Mouse (Mus musculus) liver, adult 2 months (tissue): Measurements from ENCODE around the gene Nrxn2. TPM values are rescaled to one million over a fixed set of nuclear protein-coding genes. Genes with fewer than 3 reads are reported as not detected.

Source experiments
- DNase-seq: peaks from one replicate; pipeline ENCODE4 v3.0.0-alpha.2; 2011; ENCODE audit warnings: low read depth, low spot score; ENCODE audit errors: extremely low read depth
- H3K27ac ChIP-seq: fragments of 200-500 bp; replicated peaks from 2 replicates; pipeline ENCODE4 v1.5.1; 2012; ENCODE audit warnings: low read depth, mild to moderate bottlenecking, control low read depth, inconsistent platforms, low read length; ENCODE audit not compliant: insufficient read depth
- H3K27me3 ChIP-seq: fragments of 200-500 bp; 2 replicates; pipeline ENCODE4 v1.6.1; 2012; ENCODE audit warnings: mild to moderate bottlenecking, moderate library complexity, low read length, inconsistent platforms; ENCODE audit not compliant: control insufficient read depth, insufficient read depth
- H3K36me3 ChIP-seq: fragments of 200-500 bp; 2 replicates; pipeline ENCODE4 v1.6.1; 2012; ENCODE audit warnings: low read length, inconsistent platforms; ENCODE audit not compliant: control insufficient read depth, insufficient read depth
- H3K4me1 ChIP-seq: fragments of 200-500 bp; 2 replicates; pipeline ENCODE4 v1.6.1; 2011; ENCODE audit warnings: low read length; ENCODE audit not compliant: control insufficient read depth, insufficient read depth
- H3K4me3 ChIP-seq: fragments of 200-500 bp; 2 replicates; pipeline ENCODE4 v1.5.1; 2011; ENCODE audit warnings: low read depth, mild to moderate bottlenecking, control low read depth, low read length, moderate library complexity; ENCODE audit not compliant: insufficient read depth
- H3K79me2 ChIP-seq: fragments of 200-500 bp; 2 replicates; pipeline ENCODE4 v1.6.1; 2012; ENCODE audit warnings: inconsistent platforms, mild to moderate bottlenecking, low read length, moderate library complexity; ENCODE audit not compliant: control insufficient read depth, insufficient read depth
- H3K9ac ChIP-seq: fragments of 200-500 bp; 2 replicates; pipeline ENCODE4 v1.6.1; 2012; ENCODE audit warnings: low read depth, mild to moderate bottlenecking, control low read depth, inconsistent platforms, low read length
- CTCF ChIP-seq: fragments of 200-500 bp; IDR thresholded peaks from 2 replicates; pipeline ENCODE4 v1.5.1; 2011; ENCODE audit warnings: low read depth, low read length, control low read depth
- POLR2A ChIP-seq: fragments of 200-500 bp; IDR thresholded peaks from 2 replicates; pipeline ENCODE4 v1.6.1; 2011; ENCODE audit warnings: low read length, control low read depth; ENCODE audit not compliant: insufficient read depth; ENCODE audit errors: extremely low read depth
- WGBS: fragments of 180-500 bp; shearing (Covaris S2); methylation state at CpG from one replicate; pipeline ENCODE4 v1.1.7; 2018; 5-methylcytosine and 5-hydroxymethylcytosine counted together
- polyA plus RNA-seq: library from polyadenylated mRNA; depleted of rRNA; stranded (reverse); fragments of >200 nt; gene quantifications from 2 replicates; pipeline ENCODE4 v1.2.3, GENCODE M21; 2012
- total RNA-seq: library from RNA; depleted of rRNA; stranded (reverse); fragments of >200 nt; gene quantifications from 2 replicates; pipeline ENCODE4 v1.2.3, GENCODE M21; 2014

Gene Nrxn2
- total and polyA plus RNA-seq, 2 experiments, result 0.28 to 1.2 TPM

GRCm38 (mm10) chr19:6467374-6467979, 48.9 kb downstream of the Nrxn2 start:
- no peak overlapping the region for H3K4me3 ChIP-seq
- H3K79me2 ChIP-seq, result no peaks in the 10 kb centered on the region
- DNase-seq, result no peak
- H3K9ac ChIP-seq, result no peak overlapping the region
- no peaks in the 10 kb centered on the region for H3K36me3 ChIP-seq
- H3K27ac ChIP-seq, result no peak overlapping the region
- 0 out of 2 replicates have a peak, but pooled peaks cover 2% of the 10 kb centered on the region for H3K27me3 ChIP-seq
- WGBS, result 86% methylated on average over 15 of the region's 15 CpGs
- no peaks in the 10 kb centered on the region for H3K4me1 ChIP-seq
- no peak for TF ChIP-seq CTCF
- TF ChIP-seq POLR2A, result no peak

DNA sequence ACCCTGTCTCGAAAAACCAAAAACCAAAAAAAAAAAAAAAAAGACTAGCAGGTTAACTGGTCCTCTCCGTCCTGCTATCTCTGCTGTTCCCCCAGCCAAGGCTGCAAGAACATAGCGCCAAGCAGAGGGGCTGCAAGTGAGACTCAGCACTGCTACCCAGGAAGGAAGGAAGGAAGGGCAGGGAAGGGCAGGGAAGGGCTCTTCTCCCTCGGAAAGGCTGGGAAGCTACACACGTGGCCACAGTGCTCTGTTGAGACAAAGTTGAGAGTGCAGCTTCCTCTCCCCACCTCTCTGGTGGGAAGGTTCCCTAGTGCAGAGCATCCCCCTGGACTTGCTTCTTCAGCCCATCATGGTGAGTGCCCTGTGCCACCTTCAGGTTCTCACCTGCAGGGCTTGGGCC, 53.1 kb downstream of the Nrxn2 start:
- 65% methylated on average over 5 of the region's 5 CpGs for WGBS
- DNase-seq, result no peak
- Histone ChIP-seq H3K4me3 (no peak overlapping the region), H3K27me3 (no peaks in the 10 kb centered on the region), H3K4me1 (peaks cover 2% of the 10 kb centered on the region; the same call in 1 of the 2 replicates), H3K36me3 (no peaks in the 10 kb centered on the region), H3K9ac (no peak overlapping the region), H3K27ac (no peak overlapping the region), H3K79me2 (no peaks in the 10 kb centered on the region)
- TF ChIP-seq POLR2A, result no peak
- TF ChIP-seq CTCF, result no peak

DNA sequence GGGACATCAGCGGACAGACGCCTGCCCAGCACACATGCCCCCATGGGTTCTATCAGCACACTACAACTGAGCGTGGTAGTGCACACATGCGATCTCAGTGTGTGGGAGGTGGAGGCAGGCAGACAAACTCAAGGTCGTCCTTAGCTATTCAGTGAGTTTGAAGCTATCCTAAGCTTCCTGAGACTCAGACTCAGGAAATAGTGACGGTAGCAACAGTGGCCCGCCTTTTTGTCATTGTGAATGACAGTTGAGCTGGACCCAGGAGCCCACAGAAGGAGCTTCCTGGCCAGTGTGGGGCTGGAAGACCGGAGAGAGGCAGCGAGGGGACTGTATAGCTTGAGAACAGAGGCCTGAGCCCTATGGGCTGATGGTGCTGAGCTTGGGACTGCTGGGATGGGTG, 54.3 kb downstream of the Nrxn2 start:
- Histone ChIP-seq H3K4me1 (peaks cover 2% of the 10 kb centered on the region; the same call in 1 of the 2 replicates), H3K4me3 (no peak overlapping the region), H3K79me2 (no peaks in the 10 kb centered on the region), H3K36me3 (no peaks in the 10 kb centered on the region), H3K9ac (no peak overlapping the region), H3K27ac (no peak overlapping the region), H3K27me3 (no peaks in the 10 kb centered on the region)
- DNase-seq, result no peak
- WGBS, result 74% methylated on average over 9 of the region's 9 CpGs
- TF ChIP-seq POLR2A, result no peak
- TF ChIP-seq CTCF, result no peak

DNA sequence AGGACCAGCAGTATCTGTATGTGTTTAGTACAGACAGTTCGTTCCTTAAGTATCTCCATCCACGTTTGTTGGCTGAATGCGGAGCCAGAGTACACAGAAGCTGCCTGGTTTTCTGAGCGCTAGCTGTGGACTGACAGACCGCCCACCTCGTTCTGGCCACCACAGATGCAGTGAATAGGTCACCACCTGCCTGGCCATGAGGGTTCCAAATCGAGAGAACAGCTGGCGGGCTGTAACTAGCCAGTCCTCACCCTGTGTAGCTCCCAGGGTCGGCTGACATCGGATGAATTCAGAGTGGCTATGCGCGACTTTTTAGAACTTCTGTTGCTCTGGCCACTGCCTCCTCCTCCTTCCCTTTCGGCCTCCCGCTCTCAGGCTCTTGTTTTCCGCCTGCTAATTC, 56.2 kb downstream of the Nrxn2 start:
- H3K4me3 ChIP-seq, result no peak overlapping the region
- no peaks in the 10 kb centered on the region for H3K36me3 ChIP-seq
- H3K27ac ChIP-seq, result 0 out of 2 replicates have a peak overlapping the region, but pooled peaks have one; percentile 9
- no peaks in the 10 kb centered on the region for H3K79me2 ChIP-seq
- H3K9ac ChIP-seq, result no peak overlapping the region
- WGBS, result 37% methylated on average over 15 of the region's 15 CpGs
- TF ChIP-seq CTCF (no peak), POLR2A (no peak)
- H3K27me3 ChIP-seq, result no peaks in the 10 kb centered on the region
- no peak for DNase-seq
- H3K4me1 ChIP-seq, result peaks cover 2% of the 10 kb centered on the region; the same call in 1 of the 2 replicates

GRCm38 (mm10) chr19:6475129-6475528, 56.6 kb downstream of the Nrxn2 start:
- Histone ChIP-seq H3K27me3 (no peaks in the 10 kb centered on the region), H3K79me2 (no peaks in the 10 kb centered on the region), H3K4me1 (peaks cover 2% of the 10 kb centered on the region; the same call in 1 of the 2 replicates), H3K9ac (no peak overlapping the region), H3K36me3 (no peaks in the 10 kb centered on the region), H3K27ac (0 out of 2 replicates have a peak overlapping the region, but pooled peaks have one; percentile 11), H3K4me3 (no peak overlapping the region)
- no peak for DNase-seq
- 35% methylated on average over 5 of the region's 5 CpGs for WGBS
- TF ChIP-seq CTCF, result no peak
- TF ChIP-seq POLR2A, result no peak

- Histone ChIP-seq H3K9ac (no peak overlapping the region), H3K4me1 (peaks cover 2% of the 10 kb centered on the region; the same call in 1 of the 2 replicates), H3K36me3 (no peaks in the 10 kb centered on the region), H3K79me2 (no peaks in the 10 kb centered on the region), H3K27ac (no peak overlapping the region), H3K4me3 (no peak overlapping the region), H3K27me3 (no peaks in the 10 kb centered on the region)
- no peak for DNase-seq
- TF ChIP-seq POLR2A, result no peak
- TF ChIP-seq CTCF, result no peak
- 53% methylated on average over 4 of the region's 4 CpGs for WGBS
Measured at GRCm38 (mm10) chr19:6477007-6477406, 58.5 kb downstream of the Nrxn2 start.
